Mouse (Mus musculus): ENCODE data around the gene Col1a2.

Gene Col1a2

GRCm38 (mm10) chr6:4588722-4589121 lies 84.1 kb downstream of the Col1a2 start:
- no peak for DNase-seq

- no peak for DNase-seq
Observed at GRCm38 (mm10) chr6:4590089-4590488, 85.5 kb downstream of the Col1a2 start.

All from lung, postnatal 4 days (tissue).